Mouse (Mus musculus) embryonic stem cell, embryonic (primary cell): ENCODE measurements at regions not wholly inside any gene's neighbourhood (a gene's known extent, or its start where the extent isn't known, plus 50 kb on each side); places are given as distances from the start of the nearest gene placed in this dataset.

Source experiments
- CTCF ChIA-PET, 4 experiments: fragments of 300-600 bp in 2 of 4; fragments of 350-600 bp in 2 of 4; sonication (Branson Sonifier 250); formaldehyde crosslinking; loops; one replicate each; lab custom pipeline; 2022; ENCODE audit warnings: inconsistent platforms in 2 of 4; lab: Charles Lee
- POLR2A ChIA-PET, 4 experiments: fragments of 300-600 bp in 2 of 4; fragments of 350-600 bp in 2 of 4; sonication (Branson Sonifier 250); formaldehyde crosslinking; loops; one replicate each; lab custom pipeline; 2022; ENCODE audit warnings: antibody characterized with exemption in 4 of 4, inconsistent platforms in 1 of 4; lab: Charles Lee

DNA sequence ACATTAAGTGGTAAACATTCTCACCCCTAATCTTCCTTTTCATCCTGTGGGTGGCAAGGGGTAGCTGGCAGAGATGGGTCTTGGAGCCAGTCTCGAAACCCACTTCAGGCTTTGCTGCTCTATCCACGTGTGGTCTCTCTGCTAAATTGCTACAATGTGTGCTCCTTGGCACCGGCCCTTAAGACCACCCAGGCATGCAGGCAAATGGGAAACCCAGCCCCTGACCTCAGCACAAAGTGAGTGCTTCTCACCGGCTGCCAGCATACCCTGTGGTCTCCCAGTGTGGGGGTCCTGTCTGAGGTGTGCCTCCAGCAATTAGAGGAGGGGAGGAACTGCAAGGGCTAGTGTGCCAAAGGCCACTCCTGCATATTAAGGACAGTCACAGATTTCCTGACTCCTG, 238.5 kb upstream of the Gm21798 start:
- ChIA-PET CTCF (no interaction called here), POLR2A (no interaction called here)

GRCm38 (mm10) chr15:64580481-64580880, 237.0 kb upstream of the Gm21798 start:
- ChIA-PET CTCF (no interaction called here), POLR2A (interaction anchor here in 1 of 4 experiments (0.6 kb wide), 1 partner anchor 10 kb away, joined by 4 read pairs; no protein-coding TSS in a partner anchor)

DNA sequence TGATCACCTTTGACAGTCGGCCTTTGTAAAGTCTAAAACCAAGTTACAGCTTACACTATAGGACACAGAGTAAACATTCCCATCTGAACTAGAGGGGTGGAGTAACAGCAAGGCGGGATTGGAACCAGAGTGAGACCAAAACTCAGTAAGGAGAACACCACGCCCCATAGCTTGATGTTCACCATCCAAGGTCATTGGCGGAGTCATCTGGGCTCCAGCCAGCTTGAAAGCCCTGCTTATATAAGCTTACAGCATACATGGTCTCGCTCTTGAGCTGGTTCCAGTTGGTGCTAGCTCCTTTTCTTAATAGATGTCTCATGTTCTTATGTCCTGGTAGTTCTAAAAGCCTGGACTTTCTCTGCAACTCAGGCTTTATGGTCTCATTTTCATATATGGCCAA, 236.4 kb upstream of the Gm21798 start:
- ChIA-PET POLR2A (interaction anchor here in 1 of 4 experiments (0.6 kb wide), 1 partner anchor 10 kb away, joined by 4 read pairs; no protein-coding TSS in a partner anchor), CTCF (no interaction called here)

GRCm38 (mm10) chr15:64584129-64584528, 233.4 kb upstream of the Gm21798 start:
- POLR2A ChIA-PET = no interaction called here
- CTCF ChIA-PET = no interaction called here

DNA sequence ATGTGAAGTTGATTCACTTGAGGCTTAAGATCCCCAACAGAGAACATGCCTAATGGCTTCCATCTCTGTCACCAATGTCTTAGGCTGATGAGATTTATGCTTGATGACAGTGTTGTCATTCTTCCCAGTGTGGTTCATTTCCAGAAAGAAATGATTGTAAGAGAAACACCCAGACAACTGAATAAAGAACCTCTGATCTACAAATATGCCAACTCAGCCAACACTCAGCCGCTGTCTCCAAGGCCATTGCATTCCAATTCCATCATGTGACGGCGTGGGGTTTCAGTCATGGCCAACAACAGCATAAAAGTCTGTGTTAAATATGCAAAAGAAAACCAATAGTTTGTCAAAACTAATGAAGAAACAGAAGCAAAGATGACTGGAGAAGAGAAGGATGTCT, 230.7 kb upstream of the Gm21798 start:
- POLR2A ChIA-PET = no interaction called here
- CTCF ChIA-PET = no interaction called here

- ChIA-PET POLR2A (interaction anchor here in 2 of 4 experiments (0.5 to 0.7 kb wide), 2 partner anchors 16 to 1770 kb away, joined by 4 to 6 read pairs; no protein-coding TSS in a partner anchor), CTCF (no interaction called here)
Observed at GRCm38 (mm10) chr15:64590092-64590881, 227.2 kb upstream of the Gm21798 start.

- POLR2A ChIA-PET = no interaction called here
- CTCF ChIA-PET = no interaction called here
Observed at GRCm38 (mm10) chr15:64613503-64613902, 204.0 kb upstream of the Gm21798 start.

DNA sequence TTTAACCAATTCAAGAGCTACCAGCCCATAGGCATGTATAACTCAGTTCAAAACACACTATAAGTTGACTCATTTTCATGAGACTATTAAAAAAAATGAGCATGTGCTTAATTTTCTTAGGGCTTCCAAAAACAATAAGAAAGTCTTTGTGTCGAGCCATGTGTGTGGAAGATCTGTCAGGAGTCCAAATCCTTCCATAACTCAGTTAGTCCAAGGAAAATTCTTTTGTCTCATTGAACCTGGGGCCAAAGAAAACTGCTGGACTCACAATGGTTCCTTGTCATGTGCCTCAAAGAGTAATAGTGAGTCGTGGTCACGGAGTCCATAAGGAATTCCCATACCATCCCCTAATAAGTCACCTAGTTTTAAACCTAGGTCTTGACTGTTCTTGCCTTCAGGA, 199.0 kb upstream of the Gm21798 start:
- ChIA-PET CTCF (no interaction called here), POLR2A (no interaction called here)

GRCm38 (mm10) chr15:64621876-64622275, 195.6 kb upstream of the Gm21798 start:
- ChIA-PET CTCF (no interaction called here), POLR2A (no interaction called here)

- ChIA-PET POLR2A (no interaction called here), CTCF (no interaction called here)
Observed at GRCm38 (mm10) chr15:64622591-64622990, 194.9 kb upstream of the Gm21798 start.

DNA sequence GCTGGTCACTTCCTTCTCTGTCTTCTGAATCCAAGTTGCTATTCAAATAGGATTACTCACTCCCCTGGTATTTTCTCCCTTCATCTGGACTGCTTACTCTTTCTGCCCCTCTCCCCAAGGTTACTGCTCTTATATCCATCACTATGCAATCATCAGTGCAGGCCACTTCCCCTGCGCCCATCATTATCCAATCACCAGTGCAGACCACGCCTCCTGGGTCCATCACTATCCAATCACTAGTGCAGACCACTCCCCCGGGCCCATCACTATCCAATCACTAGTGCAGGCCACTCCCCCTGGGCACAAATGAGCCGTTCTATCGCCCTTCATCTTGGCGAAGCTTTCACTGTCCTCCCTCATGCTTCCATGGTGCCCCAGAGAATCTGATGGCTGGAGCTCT, 191.1 kb upstream of the Gm21798 start:
- CTCF ChIA-PET = interaction anchor here (0.8 to 3.0 kb wide), 5 partner anchors 72 to 797 kb away, joined by 3 to 18 read pairs (median 4); no protein-coding TSS in a partner anchor
- POLR2A ChIA-PET = no interaction called here

DNA sequence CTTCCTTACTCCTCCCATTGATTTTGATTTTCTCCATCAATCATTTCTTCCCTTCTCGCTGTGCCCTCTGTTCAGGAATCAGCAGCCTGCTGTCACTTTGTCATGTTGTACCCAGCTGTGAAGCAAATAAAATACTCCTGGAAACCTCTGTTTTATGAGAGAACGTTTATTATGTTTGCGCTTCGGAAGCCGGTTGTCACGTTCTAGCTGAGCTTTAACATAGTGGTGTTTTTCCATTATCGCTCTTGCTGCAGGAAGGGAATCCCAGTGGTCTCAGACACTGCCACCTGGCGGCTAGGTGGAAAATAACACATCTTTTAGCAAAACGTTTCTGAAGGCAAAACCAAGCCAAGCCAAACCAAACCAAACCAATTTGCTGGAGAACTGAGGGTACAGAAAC, 190.2 kb upstream of the Gm21798 start:
- ChIA-PET CTCF (interaction anchor here (0.6 to 3.0 kb wide), 10 partner anchors 19 to 799 kb away, joined by 3 to 18 read pairs (median 4); no protein-coding TSS in a partner anchor), POLR2A (no interaction called here)
